Mouse (Mus musculus): ENCODE data around the gene Diaph2.
"Not testable (repeated sequence)": the region's sequence is repeated elsewhere in the genome, so short reads cannot be mapped to it uniquely, and the experiment has no call there.

Gene Diaph2

GRCm38 (mm10) chrX:129799920-129800319 lies 50.4 kb downstream of the Diaph2 start:
- in situ Hi-C loops (cut with MboI; ENCODE audit: low sequenced_read_pairs) = not testable (repeated sequence)

DNA sequence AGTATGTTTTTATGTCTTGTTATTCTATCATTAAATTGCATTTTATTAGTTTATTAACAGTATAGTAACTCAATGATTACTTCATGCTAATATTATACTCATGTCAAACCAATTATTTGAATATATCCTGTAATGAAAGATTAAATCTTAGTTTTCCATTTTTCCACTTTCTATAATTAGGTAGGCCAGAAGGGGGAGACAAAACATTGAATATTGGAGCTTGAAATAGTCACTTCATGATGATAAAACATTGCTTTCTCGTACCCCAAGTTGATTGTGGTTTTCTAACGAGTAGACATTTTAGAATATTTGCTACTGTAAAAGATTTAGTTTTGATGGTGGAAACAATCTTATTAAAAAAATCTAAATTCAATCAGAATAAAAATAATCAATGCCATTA lies 82.4 kb downstream of the Diaph2 start:
- in situ Hi-C loops (cut with MboI; ENCODE audit: low sequenced_read_pairs) = no loop called here

GRCm38 (mm10) chrX:129833887-129834286 lies 84.3 kb downstream of the Diaph2 start:
- in situ Hi-C loops (cut with MboI; ENCODE audit: low sequenced_read_pairs) = no loop called here

DNA sequence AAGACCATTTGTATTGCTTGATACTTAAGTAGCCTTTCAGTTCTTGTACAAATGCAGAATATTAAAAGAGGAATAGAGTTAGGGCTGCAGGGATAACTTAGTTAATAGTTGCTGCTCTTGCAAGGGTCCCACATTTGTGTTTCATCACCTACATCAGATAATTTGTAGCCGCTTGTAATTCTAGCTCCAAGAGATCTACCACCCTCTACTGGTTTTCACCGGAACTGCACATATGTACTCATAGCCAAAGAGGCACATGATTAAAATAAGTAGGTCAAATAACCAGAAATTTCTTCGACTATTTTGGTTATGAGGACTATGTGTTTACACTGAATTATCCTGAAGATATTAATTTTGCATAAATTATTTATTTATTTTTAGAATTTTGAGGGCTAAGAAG lies 134.9 kb downstream of the Diaph2 start:
- in situ Hi-C loops (cut with MboI; ENCODE audit: low sequenced_read_pairs) = no loop called here

- in situ Hi-C loops (cut with MboI; ENCODE audit: low sequenced_read_pairs) = no loop called here
Observed at GRCm38 (mm10) chrX:129925806-129926205, 176.3 kb downstream of the Diaph2 start.

DNA sequence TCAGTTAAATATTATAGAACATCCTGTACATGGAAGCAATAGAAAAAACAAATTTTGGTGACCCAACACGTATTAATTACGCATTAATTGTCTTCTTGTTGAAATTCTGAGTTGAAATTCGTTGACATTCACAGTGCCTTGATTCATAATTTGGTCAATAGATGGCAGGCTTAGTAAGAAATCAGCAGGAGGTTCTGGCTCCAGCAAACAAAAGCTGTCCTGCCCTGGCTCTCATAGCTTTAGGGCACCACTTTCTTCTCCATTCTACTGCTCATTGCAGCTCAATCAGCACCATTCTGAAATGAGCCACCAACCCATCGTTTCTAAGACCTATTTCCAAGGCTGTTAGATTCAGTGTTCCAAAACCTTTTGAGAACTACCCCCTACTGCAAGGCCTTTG lies 225.3 kb downstream of the Diaph2 start:
- in situ Hi-C loops (cut with MboI; ENCODE audit: low sequenced_read_pairs) = no loop called here

DNA sequence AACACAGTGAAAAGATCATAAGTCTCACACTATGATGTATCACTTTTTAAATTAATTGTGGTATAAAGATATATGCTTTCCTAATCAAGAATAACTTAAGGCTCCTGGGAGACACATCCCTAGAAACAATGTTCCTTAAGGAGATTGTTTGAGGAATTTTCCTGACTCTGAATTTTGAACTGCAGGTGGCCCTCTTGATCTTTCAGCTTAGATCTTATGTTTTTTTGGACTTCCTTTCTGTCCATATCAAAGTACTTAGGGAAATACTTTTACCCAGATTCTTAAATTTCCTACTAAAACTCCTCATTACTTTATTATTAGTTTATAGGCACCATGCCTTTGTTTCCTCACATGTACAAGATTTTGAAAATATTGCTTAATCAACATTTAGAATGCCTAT lies 258.7 kb downstream of the Diaph2 start:
- in situ Hi-C loops (cut with MboI; ENCODE audit: low sequenced_read_pairs) = no loop called here

GRCm38 (mm10) chrX:130019735-130020134 lies 270.2 kb downstream of the Diaph2 start:
- in situ Hi-C loops (cut with MboI; ENCODE audit: low sequenced_read_pairs) = no loop called here

- in situ Hi-C loops (cut with MboI; ENCODE audit: low sequenced_read_pairs) = no loop called here
Observed at GRCm38 (mm10) chrX:130044525-130044924, 295.0 kb downstream of the Diaph2 start.

DNA sequence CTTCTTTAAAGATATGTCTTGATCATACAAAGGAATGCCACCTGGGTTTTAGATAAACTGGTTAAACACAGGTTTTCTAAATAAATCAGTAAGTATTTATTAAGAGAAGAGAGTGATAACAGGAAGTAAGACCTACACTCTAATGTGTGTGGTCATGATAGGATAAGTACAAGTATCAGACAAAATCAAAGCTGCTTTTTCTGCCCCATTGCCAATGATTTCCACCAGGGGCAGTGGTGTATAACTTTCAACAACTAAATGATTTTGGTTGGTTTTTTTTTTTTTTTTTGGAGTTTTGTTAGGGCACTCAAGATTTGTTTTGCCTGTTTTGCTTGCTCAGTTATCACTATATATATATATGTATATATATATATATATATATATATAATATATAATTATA lies 399.7 kb downstream of the Diaph2 start:
- in situ Hi-C loops (cut with MboI; ENCODE audit: low sequenced_read_pairs) = no loop called here

GRCm38 (mm10) chrX:130152164-130152563 lies 402.6 kb downstream of the Diaph2 start:
- in situ Hi-C loops (cut with MboI; ENCODE audit: low sequenced_read_pairs) = no loop called here

- in situ Hi-C loops (cut with MboI; ENCODE audit: low sequenced_read_pairs) = no loop called here
Observed at GRCm38 (mm10) chrX:130173126-130173525, 423.6 kb downstream of the Diaph2 start.

DNA sequence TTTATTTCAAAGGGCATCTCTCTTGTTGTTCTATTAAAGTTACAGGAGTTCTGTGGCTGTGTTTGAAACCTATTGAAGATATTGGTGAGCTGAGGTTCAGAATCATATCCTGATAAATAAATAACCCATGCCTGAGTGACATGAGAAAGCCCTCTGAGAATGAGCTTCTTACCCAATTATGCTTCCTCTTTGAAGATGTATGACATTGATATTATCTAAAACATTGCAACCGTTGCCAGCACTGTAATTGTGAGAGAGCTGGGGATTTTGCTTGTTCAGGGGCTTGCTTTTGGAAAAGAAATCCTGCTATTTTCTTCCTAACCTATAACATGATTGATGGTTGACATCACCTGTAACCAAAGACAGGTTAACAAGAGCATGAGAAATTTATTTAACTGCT lies 438.3 kb downstream of the Diaph2 start:
- in situ Hi-C loops (cut with MboI; ENCODE audit: low sequenced_read_pairs) = no loop called here

DNA sequence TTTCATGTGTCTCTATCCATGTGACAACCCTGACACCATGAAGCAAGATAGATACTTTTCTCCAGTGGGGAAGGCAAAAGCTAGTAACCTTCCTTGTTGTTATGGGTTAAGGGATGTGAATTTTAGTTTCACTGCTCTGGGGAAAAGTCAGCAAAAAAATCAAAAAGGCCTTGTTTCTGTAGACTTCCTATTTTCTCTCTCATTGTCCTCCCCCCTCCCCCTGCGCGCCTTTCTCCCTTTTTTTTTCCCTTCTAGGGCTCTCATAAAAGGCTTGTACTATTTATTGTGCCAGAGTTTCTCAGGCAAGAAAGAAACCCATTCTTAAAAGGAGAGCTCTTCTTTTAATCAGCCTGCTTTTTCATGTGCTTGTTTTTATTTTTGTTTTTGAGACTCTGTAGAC lies 438.9 kb downstream of the Diaph2 start:
- in situ Hi-C loops (cut with MboI; ENCODE audit: low sequenced_read_pairs) = no loop called here

GRCm38 (mm10) chrX:130189250-130189649 lies 439.7 kb downstream of the Diaph2 start:
- in situ Hi-C loops (cut with MboI; ENCODE audit: low sequenced_read_pairs) = no loop called here

DNA sequence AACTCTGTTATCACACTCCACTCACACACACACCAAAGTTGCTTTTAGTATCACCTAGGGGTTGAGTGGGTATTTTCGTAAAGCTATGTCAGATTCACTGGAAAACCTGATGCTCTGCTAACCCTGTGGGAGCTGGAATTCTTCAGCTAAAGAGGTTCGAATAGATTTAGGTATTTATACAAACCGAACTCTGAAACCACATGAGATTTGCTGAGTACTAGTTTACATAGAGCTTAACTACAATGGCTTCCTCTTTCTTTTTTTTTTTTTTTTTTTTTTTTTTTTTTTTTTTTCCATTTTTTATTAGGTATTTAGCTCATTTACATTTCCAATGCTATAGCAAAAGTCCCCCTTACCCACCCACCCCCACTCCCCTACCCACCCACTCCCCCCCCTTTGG lies 447.9 kb downstream of the Diaph2 start:
- in situ Hi-C loops (cut with MboI; ENCODE audit: low sequenced_read_pairs) = not testable (repeated sequence)

DNA sequence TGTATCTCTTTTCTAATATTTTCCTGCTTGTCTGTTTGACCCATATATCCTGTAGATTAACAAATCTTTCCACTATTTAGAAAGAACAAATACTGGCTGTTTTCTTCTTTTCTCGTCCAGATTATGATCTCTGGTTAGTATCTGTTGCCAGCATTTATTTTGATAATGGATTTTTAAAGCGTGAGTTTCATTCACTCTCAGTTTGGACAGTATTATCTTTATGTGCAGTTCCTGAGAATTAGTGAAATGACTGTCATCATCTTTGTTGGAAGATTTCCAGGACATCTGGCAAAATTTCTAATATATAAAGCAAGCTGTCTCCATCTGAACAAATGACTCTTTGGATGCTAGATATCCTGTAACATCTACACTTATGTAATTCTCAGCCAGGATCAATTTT lies 455.7 kb downstream of the Diaph2 start:
- in situ Hi-C loops (cut with MboI; ENCODE audit: low sequenced_read_pairs) = no loop called here

DNA sequence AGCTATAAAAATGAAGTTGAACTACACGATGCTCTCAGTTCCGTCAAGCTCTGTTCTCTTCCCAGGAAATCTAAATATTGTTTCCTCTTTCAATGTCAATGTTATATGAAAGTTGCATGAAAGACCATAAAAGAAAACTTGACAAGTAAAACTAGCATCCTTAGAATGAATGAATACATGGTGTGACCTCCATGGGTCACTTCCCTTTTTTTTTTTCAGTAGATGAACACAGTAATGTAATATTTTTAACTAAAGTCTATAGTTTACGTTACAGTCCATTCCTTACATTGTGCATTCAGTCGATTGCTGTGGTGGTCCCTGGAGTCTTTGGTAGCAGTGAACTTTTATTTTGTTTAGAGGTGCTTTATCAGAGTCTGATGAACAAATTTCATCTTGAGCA lies 462.7 kb downstream of the Diaph2 start:
- in situ Hi-C loops (cut with MboI; ENCODE audit: low sequenced_read_pairs) = no loop called here

DNA sequence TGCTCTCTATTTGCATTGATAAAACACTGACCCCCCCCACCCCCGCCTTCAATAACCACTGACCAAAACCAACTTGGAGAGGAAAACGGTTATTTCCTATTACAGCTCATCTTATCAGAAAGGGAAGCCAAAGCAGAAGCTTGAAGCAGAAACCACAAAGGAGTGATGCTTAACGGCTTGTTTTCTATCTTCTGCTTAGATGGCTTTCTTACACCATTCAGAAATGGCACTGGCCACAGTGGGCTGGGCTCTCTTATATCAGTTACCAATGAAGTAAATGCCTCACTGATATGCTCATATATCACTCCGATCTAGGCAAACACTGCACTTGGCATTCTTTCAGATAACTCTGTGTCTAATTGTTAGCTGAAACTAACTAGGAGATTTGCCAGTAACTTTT lies 463.2 kb downstream of the Diaph2 start:
- in situ Hi-C loops (cut with MboI; ENCODE audit: low sequenced_read_pairs) = no loop called here

DNA sequence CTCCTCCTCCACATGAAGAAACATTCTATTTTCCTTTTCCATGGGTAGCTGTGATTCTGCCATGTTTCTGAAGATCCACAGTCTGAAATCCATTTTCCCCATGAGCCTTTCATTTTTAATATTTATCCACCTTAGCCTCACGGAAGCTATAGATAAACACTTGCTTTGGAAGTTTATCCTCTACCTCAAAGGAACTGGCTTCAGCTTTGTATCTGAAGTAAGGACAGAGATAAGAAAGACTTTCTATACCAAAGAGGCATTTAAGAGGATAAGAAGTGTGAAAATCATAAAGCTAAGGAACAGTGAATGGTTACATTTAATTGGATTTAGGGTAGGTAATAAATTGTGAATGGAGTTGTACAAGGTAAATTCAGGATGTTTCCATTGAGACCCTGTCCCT lies 480.5 kb downstream of the Diaph2 start:
- in situ Hi-C loops (cut with MboI; ENCODE audit: low sequenced_read_pairs) = no loop called here

GRCm38 (mm10) chrX:130235167-130235566 lies 485.6 kb downstream of the Diaph2 start:
- in situ Hi-C loops (cut with MboI; ENCODE audit: low sequenced_read_pairs) = no loop called here

- in situ Hi-C loops (cut with MboI; ENCODE audit: low sequenced_read_pairs) = no loop called here
Observed at GRCm38 (mm10) chrX:130246652-130247051, 497.1 kb downstream of the Diaph2 start.

- in situ Hi-C loops (cut with MboI; ENCODE audit: low sequenced_read_pairs) = no loop called here
Observed at GRCm38 (mm10) chrX:130253664-130254063, 504.1 kb downstream of the Diaph2 start.

GRCm38 (mm10) chrX:130265707-130266106 lies 516.2 kb downstream of the Diaph2 start:
- in situ Hi-C loops (cut with MboI; ENCODE audit: low sequenced_read_pairs) = no loop called here

All from CH12F3 (cell line).